Mouse (Mus musculus) spleen, postnatal 10 days (tissue): ENCODE results near the gene Arid5b.

Experiments
- DNase-seq, 2 experiments: peaks; one replicate each; pipeline ENCODE4 v3.0.0; 2021 to 2022; ENCODE audit warnings: low spot score in 2 of 2

The Arid5b gene

GRCm38 (mm10) chr10:68164723-68165706 is 113.5 kb downstream of the Arid5b start:
- no peak for DNase-seq

- DNase-seq: no peak
These were observed 114.4 kb downstream of the Arid5b start for GRCm38 (mm10) chr10:68164137-68164536.

- no peak for DNase-seq
These were observed 118.8 kb downstream of the Arid5b start for GRCm38 (mm10) chr10:68159759-68160158.

- DNase-seq: no peak
These were observed 120.0 kb downstream of the Arid5b start for GRCm38 (mm10) chr10:68158555-68158954.

GRCm38 (mm10) chr10:68157511-68157910 is 121.0 kb downstream of the Arid5b start:
- no peak for DNase-seq

- no peak for DNase-seq
These were observed 121.8 kb downstream of the Arid5b start for GRCm38 (mm10) chr10:68156646-68157245.

- DNase-seq: no peak
These were observed 122.4 kb downstream of the Arid5b start for GRCm38 (mm10) chr10:68156159-68156558.

- DNase-seq: peak; percentile 21 to 33
These were observed 123.0 kb downstream of the Arid5b start for GRCm38 (mm10) chr10:68155431-68156119.

GRCm38 (mm10) chr10:68154046-68154765 is 124.3 kb downstream of the Arid5b start:
- no peak for DNase-seq

- DNase-seq: no peak
These were observed 125.0 kb downstream of the Arid5b start for GRCm38 (mm10) chr10:68153344-68154045.

- DNase-seq: no peak
These were observed 130.0 kb downstream of the Arid5b start for GRCm38 (mm10) chr10:68148495-68148894.

- DNase-seq: no peak
These were observed 130.8 kb downstream of the Arid5b start for GRCm38 (mm10) chr10:68147730-68148129.

GRCm38 (mm10) chr10:68146842-68147241 is 131.7 kb downstream of the Arid5b start:
- peak; percentile 36 to 55 for DNase-seq

GRCm38 (mm10) chr10:68145286-68145950 is 133.1 kb downstream of the Arid5b start:
- DNase-seq: no peak

GRCm38 (mm10) chr10:68142501-68142900 is 136.0 kb downstream of the Arid5b start:
- no peak for DNase-seq

- no peak for DNase-seq
These were observed 137.0 kb downstream of the Arid5b start for GRCm38 (mm10) chr10:68141567-68141966.

GRCm38 (mm10) chr10:68140871-68141270 is 137.7 kb downstream of the Arid5b start:
- no peak for DNase-seq

GRCm38 (mm10) chr10:68140306-68140705 is 138.2 kb downstream of the Arid5b start:
- DNase-seq: no peak

GRCm38 (mm10) chr10:68138123-68138522 is 140.4 kb downstream of the Arid5b start:
- no peak for DNase-seq

- no peak for DNase-seq
These were observed 141.2 kb downstream of the Arid5b start for GRCm38 (mm10) chr10:68137151-68137833.
